Mouse (Mus musculus) lung, adult 2 months (tissue): ENCODE measurements around the gene Enho. TPM values are rescaled to one million over a fixed set of nuclear protein-coding genes. Genes with fewer than 3 reads are reported as not detected.

Experiments used
- DNase-seq: peaks from one replicate; pipeline ENCODE4 v3.0.0; 2022
- H3K4me1 ChIP-seq: fragments of 200-500 bp; 2 replicates; pipeline ENCODE4 v1.6.1; 2011; ENCODE audit warnings: low read length; ENCODE audit not compliant: control insufficient read depth, insufficient read depth
- H3K4me3 ChIP-seq: fragments of 200-500 bp; replicated peaks from 2 replicates; pipeline ENCODE3; 2011; ENCODE audit warnings: low read depth, mild to moderate bottlenecking, control low read depth, low read length; ENCODE audit errors: extremely low read depth
- CTCF ChIP-seq: fragments of 200-500 bp; IDR thresholded peaks from 2 replicates; pipeline ENCODE4 v1.5.1; 2011; ENCODE audit warnings: mild to moderate bottlenecking, low read length, control low read depth; ENCODE audit not compliant: insufficient read depth
- POLR2A ChIP-seq: fragments of 200-500 bp; IDR thresholded peaks from 2 replicates; pipeline ENCODE4 v1.6.1; 2011; ENCODE audit warnings: low read depth, mild to moderate bottlenecking, control low read depth, low read length, borderline replicate concordance; ENCODE audit errors: extremely low read depth
- WGBS: fragments of 180-500 bp; shearing (Covaris S2); methylation state at CpG from one replicate; pipeline ENCODE4 v1.1.7; 2018; 5-methylcytosine and 5-hydroxymethylcytosine counted together
- polyA plus RNA-seq: library from polyadenylated mRNA; depleted of rRNA; stranded (reverse); fragments of >200 nt; gene quantifications from 2 replicates; pipeline ENCODE4 v1.2.3, GENCODE M21; 2012

Enho gene
- polyA plus RNA-seq, 1 experiment = 36.4 TPM

- H3K4me1 ChIP-seq = peaks cover 5% of the 10 kb centered on the region
- H3K4me3 ChIP-seq = no peak overlapping the region
- no peak for TF ChIP-seq POLR2A
- no peak for TF ChIP-seq CTCF
- 77% methylated on average over 2 of the region's 2 CpGs for WGBS
- DNase-seq = no peak
Observed at GRCm38 (mm10) chr4:41635906-41636305, 4.2 kb downstream of the Enho start.

DNA sequence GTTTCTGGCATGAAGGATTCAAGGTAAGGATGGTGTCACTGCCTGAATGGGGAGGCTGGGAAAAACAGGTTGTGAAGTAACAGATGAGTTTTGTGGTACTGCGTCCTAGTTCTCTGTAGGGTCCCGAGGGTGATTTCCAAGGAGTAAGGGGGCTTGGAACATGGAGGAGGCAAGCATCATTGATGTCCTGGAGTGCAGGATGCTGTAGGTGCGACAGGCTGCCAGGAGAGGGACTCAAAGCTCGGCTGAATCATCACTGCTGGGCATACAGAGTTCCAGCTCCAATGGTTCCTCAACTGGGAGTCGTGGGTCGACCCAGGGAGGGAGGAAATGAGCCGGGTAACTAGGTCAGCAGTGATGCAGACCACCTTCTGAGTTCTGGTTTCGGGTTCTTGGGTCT is 4.9 kb downstream of the Enho start:
- TF ChIP-seq CTCF (no peak), POLR2A (no peak)
- peaks cover 6% of the 10 kb centered on the region for H3K4me1 ChIP-seq

DNA sequence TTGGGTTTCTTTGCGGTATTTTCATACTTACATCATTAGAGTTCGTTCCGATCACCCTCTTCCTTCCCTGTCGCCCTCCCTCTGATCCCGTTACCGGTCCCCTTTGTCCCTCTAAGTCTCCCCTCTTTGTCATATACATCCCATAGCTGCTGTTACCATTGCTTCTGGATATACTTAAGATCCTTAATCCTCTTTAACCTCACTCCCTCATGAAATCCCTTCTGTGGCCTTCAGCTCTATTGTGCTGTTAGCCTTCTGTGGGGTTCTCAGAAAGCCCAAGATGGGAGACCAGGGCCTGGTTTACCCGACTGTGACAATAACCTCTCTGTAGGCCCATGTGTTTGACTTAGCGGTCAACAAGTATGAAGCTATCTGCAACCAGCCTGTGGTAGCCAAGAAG is 5.5 kb downstream of the Enho start:
- H3K4me3 ChIP-seq = no peak overlapping the region
- 94% methylated on average over 8 of the region's 8 CpGs for whole genome bisulfite sequencing
- TF ChIP-seq POLR2A = no peak
- no peak for TF ChIP-seq CTCF
- H3K4me1 ChIP-seq = peaks cover 6% of the 10 kb centered on the region
- no peak for DNase-seq

More for the DNA sequence above, 4.9 kb downstream of the Enho start:
- WGBS = 81% methylated on average over 8 of the region's 8 CpGs
- no peak overlapping the region for H3K4me3 ChIP-seq
- DNase-seq = no peak

DNA sequence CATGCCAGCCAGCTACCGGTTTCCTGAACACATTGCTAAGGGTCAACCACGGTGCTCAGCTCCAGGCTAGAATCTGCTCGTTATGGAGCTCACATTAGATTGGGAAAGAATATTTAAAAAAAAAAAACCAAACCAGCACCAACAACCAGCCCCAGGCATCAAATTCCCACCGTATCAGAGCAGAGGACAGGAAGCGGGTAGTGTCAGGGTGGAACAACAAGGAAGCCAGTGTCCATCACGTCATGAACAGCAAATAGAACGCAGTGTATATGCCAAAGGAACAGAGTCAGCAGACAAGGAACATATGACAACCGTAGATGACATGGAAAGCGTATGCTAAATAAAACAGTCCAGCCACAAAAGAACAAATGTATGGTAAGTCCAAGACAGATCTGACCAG is 7.1 kb downstream of the Enho start:
- WGBS = 48% methylated on average over 9 of the region's 9 CpGs
- Histone ChIP-seq H3K4me3 (no peak overlapping the region), H3K4me1 (peaks cover 6% of the 10 kb centered on the region)
- no peak for DNase-seq
- no peak for TF ChIP-seq POLR2A
- no peak for TF ChIP-seq CTCF

- peaks cover 6% of the 10 kb centered on the region for H3K4me1 ChIP-seq
Observed at GRCm38 (mm10) chr4:41631390-41631789, 8.7 kb downstream of the Enho start.

GRCm38 (mm10) chr4:41630196-41630595 is 9.9 kb downstream of the Enho start:
- Histone ChIP-seq H3K4me1 (peaks cover 6% of the 10 kb centered on the region), H3K4me3 (no peak overlapping the region)
- 52% methylated on average over 6 of the region's 6 CpGs for WGBS
- TF ChIP-seq POLR2A = no peak
- no peak for TF ChIP-seq CTCF
- DNase-seq = no peak

More at GRCm38 (mm10) chr4:41631390-41631789, 8.7 kb downstream of the Enho start:
- H3K4me3 ChIP-seq = no peak overlapping the region
- WGBS = 14% methylated on average over 11 of the region's 11 CpGs
- TF ChIP-seq CTCF (no peak), POLR2A (no peak)
- DNase-seq = no peak

DNA sequence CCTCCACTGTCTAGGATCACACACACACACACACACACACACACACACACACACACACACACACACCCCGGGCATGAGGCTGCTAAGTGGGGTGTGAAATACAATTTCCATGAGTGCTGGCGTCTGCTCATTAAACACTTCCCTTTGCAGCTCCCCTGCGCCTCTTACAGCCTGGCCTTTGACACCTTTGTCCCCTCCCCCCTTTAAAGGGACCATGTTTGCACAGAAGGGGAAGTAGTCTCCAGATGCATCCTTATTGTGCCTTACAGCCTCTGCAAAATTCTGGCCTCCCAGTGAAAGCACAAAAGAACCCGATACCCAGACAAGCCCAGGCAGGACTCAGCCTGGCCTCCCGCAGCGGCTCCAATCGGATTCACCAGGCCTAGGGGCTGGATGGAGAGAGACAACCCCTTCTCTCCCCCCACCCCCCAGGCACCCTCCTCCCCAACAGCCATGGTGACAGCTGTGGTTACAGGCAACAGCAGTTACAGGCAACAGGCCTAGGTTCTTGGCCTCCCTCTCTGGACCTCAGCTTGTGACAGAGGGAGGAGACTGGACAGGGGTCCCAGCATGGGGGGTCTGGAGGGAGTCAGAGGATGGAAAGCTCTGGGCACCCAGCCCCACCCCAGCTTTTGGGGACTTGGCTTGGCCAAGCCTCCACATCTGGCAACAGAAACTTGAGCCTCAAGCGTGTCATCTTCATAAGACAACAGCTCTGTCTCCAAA is 11.8 kb downstream of the Enho start:
- TF ChIP-seq CTCF (no peak), POLR2A (no peak)
- WGBS = 25% methylated on average over 8 of the region's 8 CpGs
- no peak for DNase-seq
- Histone ChIP-seq H3K4me3 (no peak overlapping the region), H3K4me1 (peaks cover 6% of the 10 kb centered on the region)

- WGBS = 89% methylated on average over 14 of the region's 14 CpGs
- TF ChIP-seq POLR2A = no peak
- TF ChIP-seq CTCF = no peak
- no peak for DNase-seq
- Histone ChIP-seq H3K4me1 (no peaks in the 10 kb centered on the region), H3K4me3 (no peak overlapping the region)
Observed at GRCm38 (mm10) chr4:41622071-41622470, 18.1 kb downstream of the Enho start.

- TF ChIP-seq CTCF (no peak), POLR2A (no peak)
- 55% methylated on average over 12 of the region's 12 CpGs for WGBS
- no peak for DNase-seq
- no peaks in the 10 kb centered on the region for H3K4me1 ChIP-seq
- no peak overlapping the region for H3K4me3 ChIP-seq
Observed at GRCm38 (mm10) chr4:41618916-41619746, 21.0 kb downstream of the Enho start.
